Mouse (Mus musculus): ENCODE results near the gene Wwc2. TPM values are rescaled to one million over a fixed set of nuclear protein-coding genes. Genes with fewer than 3 reads are reported as not detected.
"Not testable (repeated sequence)": the region's sequence is repeated elsewhere in the genome, so short reads cannot be mapped to it uniquely, and the experiment has no call there.

Gene Wwc2
- polyA plus RNA-seq, 1 experiment from 2014 or later, result 11.7 TPM

DNA sequence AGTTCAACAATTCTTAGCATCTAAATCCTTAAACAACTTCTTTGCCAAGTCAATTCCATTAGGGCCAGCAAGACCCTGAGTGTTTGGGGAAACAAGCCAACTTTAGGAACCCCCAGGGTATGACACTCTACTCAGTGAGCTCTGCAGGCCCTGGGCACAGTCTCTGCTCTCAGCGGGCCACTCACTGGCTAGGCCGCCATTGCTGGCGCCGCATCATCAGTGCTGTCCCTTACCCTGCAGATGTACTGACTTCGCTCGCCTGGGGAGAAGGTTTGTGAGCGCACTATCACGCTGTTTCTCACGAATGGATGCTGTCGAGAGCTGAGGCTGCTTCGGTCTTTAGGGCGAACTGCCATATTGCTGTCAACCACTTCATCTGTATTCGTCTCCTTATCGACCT is 143.6 kb downstream of the Wwc2 start:
- Histone ChIP-seq H3K4me1 (replicated peaks) (peaks cover 6% of the 10 kb centered on the region), H3K9me3 (replicated peaks) (no peaks in the 10 kb centered on the region), H3K4me3 (no peak overlapping the region), H3K9ac (no peak overlapping the region), H3K36me3 (peaks cover 66% of the 10 kb centered on the region), H3K27me3 (no peaks in the 10 kb centered on the region), H3K27ac (no peak overlapping the region), H3K4me2 (no peak overlapping the region)
- no peak for ATAC-seq (replicated peaks; ENCODE audit: insufficient number of reproducible peaks, insufficient read depth, low FRiP score, low read depth)
- 80% methylated on average over 14 of the region's 14 CpGs for WGBS

DNA sequence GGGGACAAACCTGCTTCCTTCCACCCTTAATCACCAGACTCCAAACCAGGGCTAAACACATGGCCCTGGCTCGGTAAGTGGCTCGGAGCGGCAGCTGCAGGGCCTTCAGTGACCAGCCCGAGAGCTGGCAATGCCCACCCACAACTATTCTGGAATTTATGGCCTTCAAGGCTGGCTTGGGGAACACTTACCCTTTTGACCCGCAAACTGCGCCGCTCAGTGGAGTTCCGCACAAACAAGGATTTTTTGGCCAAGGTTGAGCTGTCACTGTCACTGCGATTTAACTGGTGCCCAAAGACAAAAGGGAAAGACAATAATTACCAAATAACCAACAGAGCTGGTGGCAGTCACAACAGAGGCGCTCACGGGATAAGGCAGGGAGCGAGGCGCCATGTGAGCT is 144.8 kb downstream of the Wwc2 start:
- Histone ChIP-seq H3K27ac (no peak overlapping the region), H3K36me3 (peaks cover 73% of the 10 kb centered on the region), H3K4me1 (replicated peaks) (no peaks in the 10 kb centered on the region), H3K27me3 (no peaks in the 10 kb centered on the region), H3K4me2 (no peak overlapping the region), H3K9me3 (replicated peaks) (no peaks in the 10 kb centered on the region), H3K4me3 (no peak overlapping the region), H3K9ac (no peak overlapping the region)
- no peak for ATAC-seq (replicated peaks; ENCODE audit: insufficient number of reproducible peaks, insufficient read depth, low FRiP score, low read depth)
- 90% methylated on average over 13 of the region's 13 CpGs for WGBS

DNA sequence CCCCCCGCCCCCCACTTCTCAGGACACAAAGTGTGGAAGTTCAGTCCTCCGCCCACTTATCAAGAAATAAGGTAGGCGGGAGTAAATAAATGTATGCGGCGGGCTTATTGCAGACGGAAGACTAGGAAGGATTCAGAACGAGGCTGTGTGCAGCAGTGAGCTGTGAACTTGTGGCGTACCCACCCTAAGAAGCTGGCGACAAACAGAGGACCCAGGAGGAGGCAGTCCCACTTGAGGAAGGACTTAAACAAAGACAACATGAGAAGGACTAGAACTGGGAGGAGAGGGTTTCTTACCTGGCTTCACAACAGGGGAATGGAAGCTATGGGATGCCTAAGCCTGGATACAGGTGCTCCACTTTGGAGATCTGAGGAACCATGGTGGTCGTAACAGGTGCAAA is 147.1 kb downstream of the Wwc2 start:
- Histone ChIP-seq H3K36me3 (peaks cover 71% of the 10 kb centered on the region), H3K27ac (no peak overlapping the region), H3K27me3 (no peaks in the 10 kb centered on the region), H3K9me3 (replicated peaks) (no peaks in the 10 kb centered on the region), H3K9ac (no peak overlapping the region), H3K4me3 (no peak overlapping the region), H3K4me1 (replicated peaks) (no peaks in the 10 kb centered on the region), H3K4me2 (no peak overlapping the region)
- WGBS, result 94% methylated on average over 10 of the region's 10 CpGs
- ATAC-seq (replicated peaks; ENCODE audit: insufficient number of reproducible peaks, insufficient read depth, low FRiP score, low read depth), result no peak

- Histone ChIP-seq H3K4me1 (replicated peaks) (no peaks in the 10 kb centered on the region), H3K4me3 (no peak overlapping the region), H3K9me3 (replicated peaks) (no peaks in the 10 kb centered on the region), H3K9ac (no peak overlapping the region), H3K27me3 (no peaks in the 10 kb centered on the region), H3K4me2 (no peak overlapping the region), H3K36me3 (peaks cover 67% of the 10 kb centered on the region), H3K27ac (no peak overlapping the region)
- 0 out of 2 replicates have a peak, but pooled peaks have one; percentile 22 for ATAC-seq (replicated peaks; ENCODE audit: insufficient number of reproducible peaks, insufficient read depth, low FRiP score, low read depth)
- WGBS, result 61% methylated on average over 7 of the region's 7 CpGs
Measured at GRCm38 (mm10) chr8:47843063-47843462, 147.7 kb downstream of the Wwc2 start.

DNA sequence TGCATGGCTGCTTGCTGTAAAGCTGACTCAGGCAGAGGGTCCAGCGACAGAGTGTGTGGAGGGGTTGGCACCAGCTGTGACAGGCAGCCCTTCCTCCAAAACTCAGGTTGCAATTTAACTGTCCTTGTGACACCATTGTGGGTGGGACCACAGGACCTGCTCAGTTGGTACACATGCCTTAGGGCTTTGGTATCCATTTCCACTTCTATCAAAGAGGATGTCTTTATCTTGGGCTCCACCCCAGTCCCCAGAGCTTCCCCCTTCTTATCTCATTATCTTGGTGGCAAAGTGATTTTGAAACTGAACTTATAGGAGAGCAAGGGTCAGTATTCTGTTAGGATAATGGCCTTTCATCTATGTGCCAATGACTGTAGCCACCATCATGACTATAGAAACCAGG is 156.8 kb downstream of the Wwc2 start:
- Histone ChIP-seq H3K27ac (no peak overlapping the region), H3K4me1 (replicated peaks) (no peaks in the 10 kb centered on the region), H3K36me3 (peaks cover 25% of the 10 kb centered on the region; the same call in 1 of the 2 replicates), H3K27me3 (no peaks in the 10 kb centered on the region), H3K9me3 (replicated peaks) (no peaks in the 10 kb centered on the region), H3K4me2 (no peak overlapping the region), H3K9ac (no peak overlapping the region), H3K4me3 (no peak overlapping the region)
- ATAC-seq (replicated peaks; ENCODE audit: insufficient number of reproducible peaks, insufficient read depth, low FRiP score, low read depth), result no peak
- 74% methylated on average over 1 of the region's 1 CpGs for WGBS

DNA sequence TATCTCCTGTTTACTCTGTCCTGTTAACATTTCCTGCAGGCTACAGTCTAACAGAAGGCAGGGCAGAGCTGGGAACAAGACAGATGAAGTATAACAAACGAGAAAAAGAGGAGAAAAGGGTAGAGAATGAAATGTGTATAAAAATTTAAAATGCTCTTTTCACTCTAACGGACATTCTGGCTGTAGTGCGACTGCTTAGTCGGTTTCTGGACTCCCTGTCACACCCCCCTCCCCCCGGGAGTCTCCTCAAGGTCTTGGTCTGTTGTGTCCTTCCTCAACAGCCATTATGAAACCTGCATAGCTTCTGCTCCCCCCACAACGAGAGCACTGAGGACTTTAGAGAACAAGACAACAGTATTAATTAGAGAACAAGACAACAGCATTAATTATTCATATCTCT is 158.1 kb downstream of the Wwc2 start:
- ATAC-seq (replicated peaks; ENCODE audit: insufficient number of reproducible peaks, insufficient read depth, low FRiP score, low read depth), result no peak
- WGBS, result 74% methylated on average over 6 of the region's 6 CpGs
- Histone ChIP-seq H3K9ac (no peak overlapping the region), H3K4me3 (no peak overlapping the region), H3K27ac (no peak overlapping the region), H3K4me2 (no peak overlapping the region), H3K36me3 (peaks cover 28% of the 10 kb centered on the region; the same call in 1 of the 2 replicates), H3K4me1 (replicated peaks) (no peaks in the 10 kb centered on the region), H3K9me3 (replicated peaks) (no peaks in the 10 kb centered on the region), H3K27me3 (no peaks in the 10 kb centered on the region)

GRCm38 (mm10) chr8:47826911-47827310 is 163.8 kb downstream of the Wwc2 start:
- no peak overlapping the region for H3K4me3 ChIP-seq
- H3K27me3 ChIP-seq, result no peaks in the 10 kb centered on the region
- no peak overlapping the region for H3K4me2 ChIP-seq
- H3K4me1 ChIP-seq (replicated peaks), result peaks cover 9% of the 10 kb centered on the region
- no peak overlapping the region for H3K27ac ChIP-seq
- H3K9ac ChIP-seq, result no peak overlapping the region
- no peak for ATAC-seq (replicated peaks; ENCODE audit: insufficient number of reproducible peaks, insufficient read depth, low FRiP score, low read depth)
- no peaks in the 10 kb centered on the region for H3K9me3 ChIP-seq (replicated peaks)
- H3K36me3 ChIP-seq, result peaks cover 25% of the 10 kb centered on the region; the same call in 1 of the 2 replicates
- WGBS, result 87% methylated on average over 9 of the region's 9 CpGs

- no peak overlapping the region for H3K4me2 ChIP-seq
- H3K9ac ChIP-seq, result no peak overlapping the region
- H3K36me3 ChIP-seq, result peaks cover 17% of the 10 kb centered on the region; the same call in 1 of the 2 replicates
- no peak overlapping the region for H3K4me3 ChIP-seq
- 29% methylated on average over 5 of the region's 5 CpGs for WGBS
- ATAC-seq (replicated peaks; ENCODE audit: insufficient number of reproducible peaks, insufficient read depth, low FRiP score, low read depth), result no peak
- H3K9me3 ChIP-seq (replicated peaks), result no peaks in the 10 kb centered on the region
- peak overlapping the region; percentile 36; the same call in 1 of the 2 replicates for H3K27ac ChIP-seq
- no peaks in the 10 kb centered on the region for H3K27me3 ChIP-seq
- peaks cover 9% of the 10 kb centered on the region for H3K4me1 ChIP-seq (replicated peaks)
Measured at GRCm38 (mm10) chr8:47825596-47825995, 165.1 kb downstream of the Wwc2 start.

DNA sequence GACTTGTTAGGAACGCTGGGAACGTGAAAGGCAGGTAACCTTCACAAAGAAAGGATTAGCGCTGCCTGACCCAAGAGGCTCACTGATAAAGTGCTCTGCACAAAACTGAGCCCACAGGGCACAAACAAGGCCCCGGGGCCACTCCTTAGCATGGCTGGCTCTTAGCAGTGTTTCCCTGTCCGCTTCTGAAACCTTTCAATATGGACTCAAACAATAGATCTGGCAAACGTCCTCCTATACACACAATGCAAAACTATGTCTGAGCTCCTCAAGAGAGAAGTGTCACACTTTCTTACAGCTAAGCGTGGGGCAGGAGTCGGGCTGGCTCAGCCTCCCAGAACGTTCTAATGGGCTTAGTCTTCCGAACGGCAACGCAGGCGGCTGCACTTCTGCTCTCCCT is 166.5 kb downstream of the Wwc2 start, which contains the start of gene Cldn22:
Gene Cldn22, plus strand, starts transcription at position 301 of the 400 bp plus-strand sequence.
- Histone ChIP-seq H3K36me3 (peaks cover 13% of the 10 kb centered on the region; the same call in 1 of the 2 replicates), H3K4me2 (no peak within 1 kb of the TSS), H3K4me3 (no peak within 1 kb of the TSS), H3K9ac (no peak within 1 kb of the TSS), H3K27me3 (no peaks in the 10 kb centered on the region), H3K27ac (no peak within 1 kb of the TSS), H3K9me3 (replicated peaks) (no peaks in the 10 kb centered on the region), H3K4me1 (replicated peaks) (peaks cover 9% of the 10 kb centered on the region)
- ATAC-seq (replicated peaks; ENCODE audit: insufficient number of reproducible peaks, insufficient read depth, low FRiP score, low read depth), result no peak
- 74% methylated on average over 13 of the region's 13 CpGs for WGBS

DNA sequence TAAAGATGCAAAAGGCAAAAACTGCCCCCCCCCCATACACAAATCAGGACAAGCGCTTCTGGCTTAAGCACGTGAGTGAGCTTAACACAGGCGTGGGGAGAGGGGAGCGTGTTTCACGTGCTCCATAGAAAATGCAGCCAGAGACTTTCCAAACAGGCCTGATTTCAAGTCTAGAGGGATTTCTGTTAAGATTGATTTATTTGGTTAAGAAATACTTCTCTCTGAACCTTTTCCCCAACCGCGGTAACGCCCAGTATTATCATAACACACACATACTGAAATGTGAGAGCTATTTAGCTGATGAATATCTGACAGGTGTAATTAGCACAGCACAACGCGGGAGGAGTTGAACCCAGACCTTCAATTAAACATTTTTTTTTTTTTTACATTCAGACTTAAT is 166.9 kb downstream of the Wwc2 start:
- no peak overlapping the region for H3K27ac ChIP-seq
- no peaks in the 10 kb centered on the region for H3K27me3 ChIP-seq
- peaks cover 13% of the 10 kb centered on the region; the same call in 1 of the 2 replicates for H3K36me3 ChIP-seq
- H3K9me3 ChIP-seq (replicated peaks), result no peaks in the 10 kb centered on the region
- ATAC-seq (replicated peaks; ENCODE audit: insufficient number of reproducible peaks, insufficient read depth, low FRiP score, low read depth), result no peak
- no peak overlapping the region for H3K9ac ChIP-seq
- peaks cover 9% of the 10 kb centered on the region for H3K4me1 ChIP-seq (replicated peaks)
- no peak overlapping the region for H3K4me3 ChIP-seq
- 72% methylated on average over 10 of the region's 10 CpGs for WGBS
- H3K4me2 ChIP-seq, result no peak overlapping the region

GRCm38 (mm10) chr8:47822541-47822940 is 168.2 kb downstream of the Wwc2 start:
- WGBS, result 73% methylated on average over 7 of the region's 9 CpGs
- H3K9me3 ChIP-seq (replicated peaks); H3K27ac ChIP-seq; H3K4me1 ChIP-seq (replicated peaks); H3K4me3 ChIP-seq; H3K36me3 ChIP-seq; H3K9ac ChIP-seq; H3K27me3 ChIP-seq; ATAC-seq (replicated peaks; ENCODE audit: insufficient number of reproducible peaks, insufficient read depth, low FRiP score, low read depth); H3K4me2 ChIP-seq: not testable (repeated sequence)

DNA sequence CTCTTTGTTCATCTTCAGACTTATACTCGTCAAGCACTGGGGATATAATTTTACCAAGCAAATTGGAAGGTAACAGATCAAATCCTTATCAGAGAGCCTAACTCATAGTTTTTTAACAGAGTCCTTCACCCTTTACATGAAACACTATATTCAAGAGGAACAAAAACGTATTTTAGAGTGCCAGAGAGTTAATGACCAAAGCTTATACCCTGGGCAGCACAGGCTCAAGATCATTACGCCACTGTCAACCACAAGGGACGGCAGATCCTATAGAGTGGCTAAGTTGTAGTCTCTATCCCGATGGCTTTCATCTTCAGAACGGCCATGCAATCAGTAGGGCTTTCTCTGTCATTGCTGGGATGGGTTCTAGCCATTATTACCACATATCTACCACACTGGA is 168.9 kb downstream of the Wwc2 start, which contains the start of gene Cldn24:
Gene Cldn24, plus strand, starts transcription at position 301 of the 400 bp plus-strand sequence.
- no peak for ATAC-seq (replicated peaks; ENCODE audit: insufficient number of reproducible peaks, insufficient read depth, low FRiP score, low read depth)
- Histone ChIP-seq H3K27ac (no peak within 1 kb of the TSS), H3K4me2 (no peak within 1 kb of the TSS), H3K36me3 (no peaks in the 10 kb centered on the region), H3K4me1 (replicated peaks) (peaks cover 9% of the 10 kb centered on the region), H3K27me3 (no peaks in the 10 kb centered on the region), H3K9ac (no peak within 1 kb of the TSS), H3K4me3 (no peak within 1 kb of the TSS), H3K9me3 (replicated peaks) (no peaks in the 10 kb centered on the region)
- 86% methylated on average over 6 of the region's 6 CpGs for WGBS
